Mouse (Mus musculus) heart, postnatal 10 days (tissue): ENCODE measurements around the gene Astn2. TPM values are rescaled to one million over a fixed set of nuclear protein-coding genes. Genes with fewer than 3 reads are reported as not detected.

Experiments used
- DNase-seq, 2 experiments: peaks; one replicate each; pipeline ENCODE4 v3.0.0; 2021
- intact Hi-C: fragments of 180-260 bp; cut with DNase I; formaldehyde crosslinking; loops from one replicate; pipeline ENCODE4 v1.15.1; 2025
- total RNA-seq, 2 experiments: library from RNA; stranded (reverse); gene quantifications; 2 replicates each; pipeline ENCODE4 v1.2.3; 2021

Astn2 gene
- total RNA-seq, 2 experiments from 2014 or later: 2.5 to 3.1 TPM

DNA sequence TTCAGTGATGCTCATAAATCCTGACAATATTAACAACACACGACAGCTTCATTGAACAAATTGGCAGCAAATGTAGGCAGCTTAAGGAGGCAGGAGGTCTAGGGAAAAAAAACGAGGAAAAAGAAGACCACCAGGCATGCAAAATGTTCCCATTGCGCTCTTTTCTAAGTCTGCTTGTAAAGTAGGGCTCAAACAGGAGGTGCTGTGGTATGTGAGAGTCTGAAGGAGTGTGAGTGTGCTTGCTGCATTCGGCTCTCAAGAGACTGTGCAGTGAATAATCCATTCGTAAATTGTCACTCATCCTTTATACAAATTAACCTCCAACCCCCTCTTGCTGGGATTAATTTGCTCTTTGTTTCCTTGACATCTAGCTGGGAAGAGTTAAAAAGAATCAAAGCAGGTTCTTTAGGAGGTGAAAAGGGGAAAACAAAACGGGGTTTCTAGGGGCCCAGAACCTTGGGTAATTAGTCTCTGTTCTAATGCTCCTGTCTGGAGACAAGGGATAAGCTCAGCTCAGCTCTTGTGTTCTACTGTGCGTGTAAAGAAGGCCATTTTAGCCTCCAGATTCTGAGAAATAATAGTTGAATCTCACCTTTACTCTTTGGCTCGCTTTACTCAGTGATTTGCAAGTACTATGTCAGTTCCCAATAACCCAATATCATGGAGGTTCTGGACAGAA lies 89.5 kb downstream of the Astn2 start:
- intact Hi-C loops: no loop called here
- no peak for DNase-seq

GRCm38 (mm10) chr4:66312733-66313132 lies 91.7 kb downstream of the Astn2 start:
- no peak for DNase-seq
- intact Hi-C loops: no loop called here

- intact Hi-C loops: no loop called here
- DNase-seq: no peak
Measured at GRCm38 (mm10) chr4:66310315-66311020, 93.9 kb downstream of the Astn2 start.

- intact Hi-C loops: no loop called here
- DNase-seq: no peak
Measured at GRCm38 (mm10) chr4:66306377-66306776, 98.0 kb downstream of the Astn2 start.

GRCm38 (mm10) chr4:66302686-66303310 lies 101.6 kb downstream of the Astn2 start:
- intact Hi-C loops: no loop called here
- DNase-seq: no peak

GRCm38 (mm10) chr4:66285034-66285433 lies 119.4 kb downstream of the Astn2 start:
- intact Hi-C loops: no loop called here
- DNase-seq: no peak

- no peak for DNase-seq
- intact Hi-C loops: no loop called here
Measured at GRCm38 (mm10) chr4:66276096-66276495, 128.3 kb downstream of the Astn2 start.

GRCm38 (mm10) chr4:66271550-66272117 lies 132.8 kb downstream of the Astn2 start:
- intact Hi-C loops: no loop called here
- DNase-seq: no peak

DNA sequence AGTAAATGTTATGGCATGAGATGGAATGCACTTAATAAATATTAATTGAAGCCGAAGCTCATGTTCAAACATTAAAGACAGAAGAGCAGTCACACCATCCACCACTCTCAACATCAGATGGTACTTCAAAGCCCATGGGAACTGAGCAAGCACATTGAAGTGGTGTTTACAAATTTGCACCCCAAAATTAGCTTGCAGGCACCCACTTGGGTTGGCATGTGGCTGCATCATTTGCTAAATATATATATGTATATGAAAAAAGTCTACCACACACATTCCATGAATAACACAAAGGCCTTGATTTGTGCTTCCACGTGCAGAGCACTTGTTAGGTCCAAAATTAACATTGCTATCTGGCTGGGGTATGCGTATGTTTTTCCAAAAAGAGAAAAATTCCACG lies 140.4 kb downstream of the Astn2 start:
- intact Hi-C loops: no loop called here
- DNase-seq: no peak

GRCm38 (mm10) chr4:66261276-66261675 lies 143.1 kb downstream of the Astn2 start:
- intact Hi-C loops: no loop called here

DNA sequence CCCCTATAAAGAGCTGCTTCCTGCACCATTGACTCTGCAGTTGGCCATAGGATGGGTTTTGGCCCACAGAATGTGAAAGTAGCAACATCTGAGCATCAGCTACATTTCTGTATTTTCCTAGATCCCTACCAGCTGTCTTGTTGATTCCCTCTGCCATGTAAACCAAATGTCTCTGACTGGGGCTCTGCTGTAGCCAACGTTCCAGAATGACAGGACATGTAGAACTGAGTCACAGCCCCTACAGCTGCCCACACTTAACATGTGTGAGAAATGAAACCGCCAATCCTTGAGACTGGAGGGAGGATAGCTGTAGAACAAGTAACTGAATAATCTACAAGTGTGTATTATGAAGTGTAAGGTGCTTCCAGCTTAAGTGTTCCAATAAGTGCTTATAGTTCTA lies 145.5 kb downstream of the Astn2 start:
- DNase-seq: no peak
- intact Hi-C loops: no loop called here

More at GRCm38 (mm10) chr4:66261276-66261675, 143.1 kb downstream of the Astn2 start:
- no peak for DNase-seq

- intact Hi-C loops: no loop called here
- DNase-seq: no peak
Measured at GRCm38 (mm10) chr4:66254695-66255492, 149.5 kb downstream of the Astn2 start.

GRCm38 (mm10) chr4:66248521-66248920 lies 155.9 kb downstream of the Astn2 start:
- intact Hi-C loops: no loop called here
- DNase-seq: no peak

DNA sequence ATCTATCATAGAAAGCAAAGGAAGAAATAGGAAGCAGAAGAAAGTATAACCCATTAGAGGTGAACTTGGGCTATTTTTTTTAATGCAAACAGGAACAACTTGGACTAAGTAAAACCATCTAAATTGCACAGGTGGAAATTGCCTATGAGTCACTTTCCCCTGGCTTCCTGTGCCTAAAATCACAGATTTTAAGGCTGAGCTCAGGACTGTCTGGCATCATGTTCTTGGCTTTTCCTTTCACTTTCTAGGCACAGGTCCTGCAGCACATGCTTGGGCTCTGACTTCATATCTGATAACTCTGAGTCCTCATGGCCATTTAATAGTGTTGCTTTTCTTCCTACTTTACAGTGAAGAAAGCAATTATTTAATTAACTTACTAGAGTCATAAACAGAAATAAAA lies 161.7 kb downstream of the Astn2 start:
- no peak for DNase-seq
- intact Hi-C loops: no loop called here

- no peak for DNase-seq
- intact Hi-C loops: no loop called here
Measured at GRCm38 (mm10) chr4:66232799-66233198, 171.6 kb downstream of the Astn2 start.

- intact Hi-C loops: no loop called here
- DNase-seq: no peak
Measured at GRCm38 (mm10) chr4:66232350-66232749, 172.1 kb downstream of the Astn2 start.

- DNase-seq: no peak
- intact Hi-C loops: no loop called here
Measured at GRCm38 (mm10) chr4:66230735-66231134, 173.7 kb downstream of the Astn2 start.

DNA sequence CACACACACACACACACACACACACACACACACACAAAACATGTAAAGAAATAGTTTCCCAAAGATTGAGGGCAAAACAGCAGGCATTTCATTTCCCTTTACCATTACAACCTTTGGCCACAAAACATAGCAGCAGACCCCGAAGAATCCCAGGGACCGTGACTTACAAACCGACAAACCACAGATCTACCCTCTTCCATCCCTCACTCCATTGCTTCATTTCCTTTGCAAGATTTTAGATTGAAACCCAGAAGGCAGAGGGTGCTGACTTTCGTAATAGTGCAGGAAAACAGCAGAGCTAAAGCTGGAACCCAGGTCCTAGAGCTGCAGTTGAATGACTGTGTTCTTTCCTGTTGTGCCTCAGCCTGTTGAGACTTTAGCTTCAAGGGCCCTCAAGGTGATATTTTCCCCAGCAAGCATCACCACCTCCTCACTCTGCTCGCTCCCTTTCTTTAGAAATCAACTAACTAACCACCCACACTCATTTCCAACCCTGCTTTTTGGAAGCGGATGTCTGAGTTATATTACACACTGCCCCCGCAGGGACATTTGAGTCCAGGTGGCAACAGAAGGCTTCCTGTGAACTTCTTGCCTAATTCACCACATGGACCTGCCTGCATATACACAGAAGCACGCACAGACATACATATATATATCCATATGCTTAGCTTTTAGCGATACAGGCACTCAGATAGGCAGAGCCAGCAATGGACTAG lies 181.7 kb downstream of the Astn2 start:
- DNase-seq: no peak
- intact Hi-C loops: no loop called here

DNA sequence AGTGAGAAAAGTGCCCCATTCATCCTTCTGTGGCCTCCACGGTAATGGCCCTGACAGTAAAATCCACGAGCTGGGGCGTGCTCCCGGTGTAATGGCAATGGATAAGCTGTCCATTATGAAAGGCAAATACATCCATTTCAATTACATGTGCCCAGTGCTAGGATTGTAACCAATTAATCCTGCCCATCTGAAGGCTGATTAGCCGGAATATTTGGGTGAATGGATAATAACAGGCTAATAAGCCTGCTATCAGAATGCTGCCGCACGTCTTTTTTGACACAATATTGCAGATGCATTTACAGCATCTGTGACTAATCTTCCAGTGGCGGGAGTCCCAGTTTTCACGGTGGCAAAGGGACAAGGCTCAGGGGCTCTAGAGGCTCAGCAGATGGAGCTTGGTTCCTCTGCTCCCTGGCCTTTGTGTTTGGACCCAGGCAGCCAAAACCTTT lies 189.2 kb downstream of the Astn2 start:
- DNase-seq: peak; percentile 20 to 22
- intact Hi-C loops: no loop called here

GRCm38 (mm10) chr4:66189636-66190035 lies 214.8 kb downstream of the Astn2 start:
- DNase-seq: peak in 1 of 2 experiments; percentile 5
- intact Hi-C loops: no loop called here
